Mouse (Mus musculus) heart, adult 2 months (tissue): ENCODE data around the gene Acta2. TPM values are rescaled to one million over a fixed set of nuclear protein-coding genes. Genes with fewer than 3 reads are reported as not detected.

Experiments
- DNase-seq, 2 experiments: peaks; one replicate each; pipeline ENCODE4 v3.0.0; 2021
- H3K27ac ChIP-seq: fragments of 200-600 bp; 2 replicates; pipeline ENCODE4 v1.8.1; 2022
- H3K27me3 ChIP-seq: fragments of 200-500 bp; 2 replicates; pipeline ENCODE4 v1.6.1; 2012; ENCODE audit warnings: mild to moderate bottlenecking, low read length, inconsistent platforms, mixed read lengths; ENCODE audit not compliant: control insufficient read depth, insufficient read depth
- H3K36me3 ChIP-seq: fragments of 200-500 bp; 2 replicates; pipeline ENCODE4 v1.6.1; 2012; ENCODE audit warnings: low read length, inconsistent platforms; ENCODE audit not compliant: control insufficient read depth, insufficient read depth
- H3K4me1 ChIP-seq: fragments of 200-500 bp; 2 replicates; pipeline ENCODE4 v1.6.1; 2011; ENCODE audit warnings: low read length; ENCODE audit not compliant: control insufficient read depth, insufficient read depth
- H3K4me3 ChIP-seq: fragments of 200-600 bp; 2 replicates; pipeline ENCODE4 v1.8.1; 2022
- H3K79me2 ChIP-seq: fragments of 200-500 bp; replicated peaks from 2 replicates; pipeline ENCODE4 v1.6.1; 2012; ENCODE audit warnings: mild to moderate bottlenecking, inconsistent platforms, low read length, moderate library complexity, mixed read lengths; ENCODE audit not compliant: control insufficient read depth, insufficient read depth
- H3K9ac ChIP-seq: fragments of 200-500 bp; 2 replicates; pipeline ENCODE4 v1.6.1; 2012; ENCODE audit warnings: low read depth, mild to moderate bottlenecking, control low read depth, inconsistent platforms, low read length, mixed read lengths
- CTCF ChIP-seq: fragments of 200-600 bp; IDR thresholded peaks from 2 replicates; pipeline ENCODE4 v1.8.1; 2022; ENCODE audit warnings: antibody characterized with exemption, mild to moderate bottlenecking, moderate library complexity
- EP300 ChIP-seq: fragments of 200-500 bp; IDR thresholded peaks from 2 replicates; pipeline ENCODE4 v1.6.1; 2011; ENCODE audit warnings: low read depth, low read length, control low read depth; ENCODE audit not compliant: insufficient read depth
- POLR2A ChIP-seq: fragments of 200-500 bp; IDR thresholded peaks from 2 replicates; pipeline ENCODE4 v1.6.1; 2011; ENCODE audit warnings: mild to moderate bottlenecking, low read depth, low read length, control low read depth; ENCODE audit not compliant: insufficient read depth
- WGBS: fragments of 180-500 bp; shearing (Covaris S2); methylation state at CpG from one replicate; pipeline ENCODE4 v1.1.7; 2018; 5-methylcytosine and 5-hydroxymethylcytosine counted together
- intact Hi-C: fragments of 180-260 bp; cut with DNase I; formaldehyde crosslinking; loops from one replicate; pipeline ENCODE4 v1.15.1; 2025
- polyA plus RNA-seq: library from polyadenylated mRNA; depleted of rRNA; stranded (reverse); fragments of >200 nt; gene quantifications from 2 replicates; pipeline ENCODE4 v1.2.3, GENCODE M21; 2012; rRNA removed
- total RNA-seq, 2 experiments: library from RNA; stranded (reverse); gene quantifications; 2 replicates each; pipeline ENCODE4 v1.2.3; 2021

Gene Acta2
- total and polyA plus RNA-seq, 3 experiments, result 134 to 517 (median 152) TPM

DNA sequence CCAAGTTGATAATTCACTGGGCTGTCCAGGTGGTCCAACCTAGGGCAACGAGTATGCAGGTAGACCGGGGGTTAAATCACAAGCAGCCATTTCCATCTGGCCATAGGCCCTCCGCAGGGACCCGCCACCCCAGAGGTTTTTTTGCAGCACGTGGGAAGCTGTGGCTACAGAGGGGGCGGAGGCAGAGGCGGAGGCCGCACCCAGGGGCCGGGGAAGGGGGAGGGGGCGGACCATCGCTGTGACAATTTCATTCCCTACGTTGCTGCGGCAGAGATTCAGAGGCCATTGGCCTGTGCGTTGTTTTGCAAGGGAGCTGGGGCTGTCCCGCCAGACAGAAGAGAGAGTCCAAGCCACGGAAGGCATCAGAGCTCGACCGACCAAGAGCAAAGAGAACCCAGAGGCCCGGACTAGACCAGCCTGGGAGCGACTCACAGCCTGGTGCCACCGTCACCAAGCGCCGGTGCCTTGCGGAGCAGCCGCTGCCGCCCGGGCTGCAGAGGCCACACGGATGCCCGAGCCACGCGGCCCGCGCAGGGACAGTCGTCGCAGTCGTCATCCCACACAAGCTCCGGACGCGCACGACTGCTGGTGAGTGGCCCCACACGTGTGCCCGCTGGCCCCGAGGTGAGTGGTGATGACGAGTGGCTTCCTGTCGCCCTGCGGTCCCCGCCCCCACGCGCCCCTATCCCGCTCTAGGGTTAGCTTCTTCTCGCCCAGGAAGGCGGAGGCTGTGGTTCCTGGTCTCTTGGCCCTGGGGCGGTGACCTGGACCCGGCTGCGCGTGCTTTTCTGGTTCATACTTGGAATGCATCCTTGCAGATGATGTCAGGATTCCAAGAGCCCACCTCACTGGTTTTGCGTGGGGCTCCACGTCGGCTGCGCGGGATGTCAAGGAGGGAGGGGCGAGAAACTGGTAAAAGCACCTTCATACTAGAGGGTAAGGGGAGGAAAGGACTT is 63.1 kb downstream of the Acta2 start, which contains the start of gene Stambpl1:
Stambpl1 (plus strand) TSS at position 222 of the 956 bp plus-strand sequence.
- H3K27me3 ChIP-seq, result no peaks in the 10 kb centered on the region
- intact Hi-C loops, result no loop called here
- no peaks in the 10 kb centered on the region for H3K36me3 ChIP-seq
- peak within 1 kb of the TSS; percentile 69 for H3K4me3 ChIP-seq
- H3K27ac ChIP-seq, result peak within 1 kb of the TSS; percentile 70
- H3K4me1 ChIP-seq, result peaks cover 1% of the 10 kb centered on the region
- WGBS, result under 1% methylated on average over 62 of the region's 62 CpGs
- H3K9ac ChIP-seq, result peak within 1 kb of the TSS; percentile 59
- peak; percentile 78 to 85 for DNase-seq
- TF ChIP-seq POLR2A (peak; percentile 69; the same call in 1 of the 2 replicates), CTCF (no peak)
- no peaks in the 10 kb centered on the region for H3K79me2 ChIP-seq

DNA sequence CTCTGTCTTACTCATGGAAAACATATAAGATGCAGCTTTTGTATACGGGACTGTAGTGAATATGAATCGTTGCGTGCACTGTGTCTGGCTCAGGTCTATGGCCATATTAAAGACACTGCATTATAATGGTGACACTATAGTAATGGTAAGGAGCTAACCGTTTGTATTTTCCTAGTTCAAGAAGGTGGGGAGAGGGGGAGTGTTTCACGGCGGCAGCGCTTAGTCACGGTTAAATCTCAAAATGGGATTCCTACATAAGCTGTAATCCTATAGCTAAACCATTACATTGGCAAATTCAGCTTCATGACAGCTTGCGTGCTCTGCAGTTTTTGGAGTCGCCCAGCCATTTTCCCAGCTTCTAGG is 63.8 kb downstream of the Acta2 start:
- 64% methylated on average over 10 of the region's 10 CpGs for WGBS
- no peak for DNase-seq
- no peak overlapping the region; the same call in 1 of the 2 replicates for H3K4me3 ChIP-seq
- no peak overlapping the region for H3K27ac ChIP-seq
- no peaks in the 10 kb centered on the region for H3K36me3 ChIP-seq
- H3K79me2 ChIP-seq, result no peaks in the 10 kb centered on the region
- peak overlapping the region; percentile 59 for H3K9ac ChIP-seq
- H3K4me1 ChIP-seq, result peaks cover 1% of the 10 kb centered on the region
- intact Hi-C loops, result no loop called here
- TF ChIP-seq EP300, result no peak
- no peak for TF ChIP-seq POLR2A
- TF ChIP-seq CTCF, result no peak
- no peaks in the 10 kb centered on the region for H3K27me3 ChIP-seq

Other genes with a start within 250 kb of the Acta2 start
- gene Lipk, start 247.3 kb downstream of the Acta2 start, total RNA-seq, result not detected
- gene Lipk, start 247.3 kb downstream of the Acta2 start, polyA plus RNA-seq, result not detected in 2 replicates
- not detected for gene Lipn, start 188.2 kb downstream of the Acta2 start, total RNA-seq
- gene Lipn, start 188.2 kb downstream of the Acta2 start, polyA plus RNA-seq, result not detected in 2 replicates
- gene Lipm, start 154.7 kb downstream of the Acta2 start, total RNA-seq, result not detected
- gene Lipm, start 154.7 kb downstream of the Acta2 start, polyA plus RNA-seq, result not detected in 2 replicates
- gene Ankrd22, start 89.5 kb downstream of the Acta2 start, total RNA-seq, result not detected
- 0.10 TPM in 1 of 2 replicates, not detected in the other for gene Ankrd22, start 89.5 kb downstream of the Acta2 start, polyA plus RNA-seq
- 1 to 10 TPM; 3.0 to 3.5 TPM for gene Stambpl1, start 63.4 kb downstream of the Acta2 start, total RNA-seq
- 3.6 TPM in 2 replicates for gene Stambpl1, start 63.4 kb downstream of the Acta2 start, polyA plus RNA-seq
- 10 to 100 TPM; 12.1 to 17.4 TPM for gene Fas, start 35.1 kb upstream of the Acta2 start, total RNA-seq
- 5.1 and 9.3 TPM in 2 replicates for gene Fas, start 35.1 kb upstream of the Acta2 start, polyA plus RNA-seq
- gene Ch25h, start 219.6 kb upstream of the Acta2 start, total RNA-seq, result under 1 TPM; 0.16 to 0.34 TPM
- 2.4 and 3.2 TPM in 2 replicates for gene Ch25h, start 219.6 kb upstream of the Acta2 start, polyA plus RNA-seq